Mouse (Mus musculus) C2C12 (cell line): Measurements from ENCODE around the gene Olfr545.
"Not testable (repeated sequence)": the region's sequence is repeated elsewhere in the genome, so short reads cannot be mapped to it uniquely, and the experiment has no call there.

ENCODE experiments used
- CEBPB ChIP-seq: IDR thresholded peaks from one replicate; pipeline ENCODE4 v1.6.1; 2011; ENCODE audit warnings: low read depth, mild to moderate bottlenecking, control low read depth, moderate library complexity
- CTCF ChIP-seq: IDR thresholded peaks from one replicate; pipeline ENCODE4 v1.5.1; 2011; ENCODE audit not compliant: control insufficient read depth, insufficient read depth, insufficient read length
- FOSL1 ChIP-seq: IDR thresholded peaks from one replicate; pipeline ENCODE4 v1.8.0; 2011; ENCODE audit warnings: mild to moderate bottlenecking, low read length; ENCODE audit not compliant: poor library complexity, insufficient read depth, severe bottlenecking
- MAX ChIP-seq: IDR thresholded peaks from one replicate; pipeline ENCODE4 v1.6.1; 2011; ENCODE audit warnings: mild to moderate bottlenecking, control low read depth
- MYOD1 ChIP-seq: IDR thresholded peaks from one replicate; pipeline ENCODE4 v1.6.1; 2011; ENCODE audit warnings: low read depth; ENCODE audit not compliant: control insufficient read depth, insufficient read length
- MYOG ChIP-seq: IDR thresholded peaks from one replicate; pipeline ENCODE4 v1.6.1; 2011; ENCODE audit not compliant: control insufficient read depth, insufficient read length; ENCODE audit errors: extremely low read depth
- USF1 ChIP-seq: IDR thresholded peaks from one replicate; pipeline ENCODE4 v1.6.1; 2011; ENCODE audit warnings: low read depth, mild to moderate bottlenecking, control low read depth, moderate library complexity

DNA sequence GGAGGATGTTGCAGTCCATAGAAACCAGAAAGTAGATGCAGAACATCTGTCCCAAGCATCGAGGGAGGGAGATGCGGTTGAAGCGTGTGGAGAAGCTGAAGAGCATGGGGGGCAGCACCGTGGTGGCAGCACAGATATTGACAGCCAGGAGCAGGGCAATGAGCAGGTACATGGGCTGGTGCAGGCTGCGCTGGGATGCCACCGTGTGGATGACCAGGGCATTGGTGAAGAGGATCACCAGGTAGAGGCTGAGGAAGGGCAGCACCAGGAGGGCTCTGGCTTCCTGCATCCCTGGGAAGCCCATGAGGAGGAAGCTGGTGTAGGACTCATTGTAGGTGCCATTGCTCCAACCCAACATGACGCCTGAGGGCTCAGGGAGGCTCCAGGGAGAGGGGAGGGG is 5.0 kb downstream of the Olfr545 start:
- TF ChIP-seq CTCF, MYOG, CEBPB, USF1, MAX, FOSL1, MYOD1: not testable (repeated sequence)
